13 mouse cellular contexts compared by ENCODE assay signal in the genomic region with DNA sequence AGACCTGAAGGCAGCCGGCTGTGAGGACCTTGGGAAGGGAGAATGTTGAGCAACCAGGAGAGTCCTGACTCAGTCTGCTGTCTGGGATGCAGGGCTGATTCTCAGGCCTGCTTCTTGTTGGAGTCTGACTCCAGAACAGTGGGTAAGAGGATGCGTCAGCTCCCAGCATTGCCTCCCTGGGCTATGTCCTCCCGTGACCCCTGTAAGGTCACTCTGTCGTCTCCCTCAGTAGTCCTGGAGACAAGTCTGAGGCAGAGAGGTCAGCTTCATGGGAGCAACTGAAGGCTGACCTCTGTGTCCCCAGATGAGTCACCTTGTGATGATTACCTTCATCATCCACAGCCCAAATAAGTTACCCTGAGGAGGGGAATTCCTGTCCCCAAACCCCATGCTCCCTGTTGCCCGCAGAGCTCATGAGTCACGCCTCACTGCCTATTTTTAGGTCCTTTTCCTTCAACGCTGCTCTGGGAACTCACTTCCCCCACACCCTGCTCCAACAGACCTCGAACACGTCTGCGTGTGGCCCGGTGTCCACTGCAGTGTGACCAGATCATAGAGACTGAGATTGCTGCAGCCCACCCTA.
DNase-seq lines count a peak whose midpoint lies in the region; ATAC-seq and TF ChIP-seq lines count a peak whose summit lies in the region.
"Had no signal": no experiment of that assay in that cellular context is flagged by ENCODE, and none has a peak within 500 bp of the region (broad histone marks: within the 10 kb centered on the region; RNA-seq: fewer than 3 reads in every experiment).

No protein-coding gene starts in this region.

- TF ChIP-seq POLR2A in small intestine, adult 2 months (IDR thresholded peaks at IDR 0.05; ENCODE audit: low read depth, low read length), result no peak

- ATAC-seq in heart, embryonic 11.5 days (replicated peaks; ENCODE audit: insufficient number of reproducible peaks, low FRiP score, low TSS enrichment), result peak; percentile 37

- H3K27ac ChIP-seq in heart, embryonic 11.5 days (ENCODE audit: low read depth, low read length), result peak overlapping the region; percentile 63
- H3K27ac ChIP-seq in small intestine, adult 2 months (ENCODE audit: insufficient read depth, low read depth, low read length), result peak overlapping the region; percentile 55

- DNase-seq in right cerebral cortex, adult 18-20 months, result peak; percentile 39
- no peak for DNase-seq in right cerebral cortex, postnatal 10 days (ENCODE audit: low spot score in 2 of 2)
- peak; percentile 42 for DNase-seq in adrenal gland, postnatal 10 days
- DNase-seq in lung, postnatal 4 days, result no peak
- DNase-seq in left cerebral cortex, adult 9 months (ENCODE audit: low spot score in 2 of 2), result no peak
- no peak for DNase-seq in yolk sac, embryonic 10.5 days (ENCODE audit: low spot score)
- DNase-seq: layer of hippocampus, postnatal 36 days; spleen, adult 18-20 months had no signal

- H3K4me2 ChIP-seq in heart, embryonic 11.5 days, result no peak overlapping the region
- H3K4me2 ChIP-seq: liver, embryonic 11.5 days had no signal

- H3K9ac ChIP-seq in heart, embryonic 11.5 days (ENCODE audit: low read depth, low read length), result no peak overlapping the region

- H3K4me1 ChIP-seq in heart, embryonic 11.5 days (ENCODE audit: control insufficient read depth, insufficient read depth, low read length), result peaks cover 32% of the 10 kb centered on the region
- H3K4me1 ChIP-seq in small intestine, adult 2 months (ENCODE audit: control insufficient read depth, insufficient read depth, insufficient read length, low read length), result 0 out of 2 replicates have a peak, but pooled peaks cover 4% of the 10 kb centered on the region

- H3K27me3 ChIP-seq in heart, embryonic 11.5 days (ENCODE audit: control insufficient read depth, insufficient read depth, low read length), result no peaks in the 10 kb centered on the region
- no peaks in the 10 kb centered on the region for H3K27me3 ChIP-seq in small intestine, adult 2 months (ENCODE audit: control insufficient read depth, insufficient read depth, low read length)

- no peak for TF ChIP-seq CTCF in small intestine, adult 2 months (IDR thresholded peaks at IDR 0.05; ENCODE audit: extremely low read depth, insufficient read length, insufficient replicate concordance, low read depth, low read length)

- 29% methylated on average over 11 of the region's 11 CpGs for WGBS in heart, embryonic 11.5 days (ENCODE audit: insufficient replicate concordance)
- WGBS in small intestine, adult 2 months, result 57% methylated on average over 11 of the region's 11 CpGs

- H3K4me3 ChIP-seq in heart, embryonic 11.5 days (ENCODE audit: low read depth, low read length), result no peak overlapping the region
- H3K4me3 ChIP-seq in small intestine, adult 2 months (ENCODE audit: low read depth, low read length), result no peak overlapping the region
- H3K4me3 ChIP-seq: erythroblast, embryonic 14.5 days had no signal

- no peaks in the 10 kb centered on the region for H3K36me3 ChIP-seq in heart, embryonic 11.5 days (ENCODE audit: control insufficient read depth, insufficient read depth, low read length)
- H3K36me3 ChIP-seq in small intestine, adult 2 months (ENCODE audit: control insufficient read depth, insufficient read depth, low read length), result no peaks in the 10 kb centered on the region
- H3K36me3 ChIP-seq: G1E had no signal

- no peaks in the 10 kb centered on the region for H3K9me3 ChIP-seq in heart, embryonic 11.5 days (replicated peaks; ENCODE audit: control insufficient read depth, low read length)
- H3K9me3 ChIP-seq: G1E had no signal

Comparison
In these comparisons a context has a peak if more than half of its experiments do, and no peak if none do; other contexts are left out.
1. DNase-seq: peak in right cerebral cortex, adult 18-20 months (single experiment) and adrenal gland, postnatal 10 days (single experiment); none in right cerebral cortex, postnatal 10 days (0 of 2), lung, postnatal 4 days (0 of 2), left cerebral cortex, adult 9 months (0 of 2) and yolk sac, embryonic 10.5 days (single experiment).